12 mouse cellular contexts compared by ENCODE assay signal in genomic region chr6:12140596-12140995, GRCm38 (mm10).
"Had no signal": no experiment of that assay in that cellular context is flagged by ENCODE, and none has a peak within 500 bp of the region (broad histone marks: within the 10 kb centered on the region; RNA-seq: fewer than 3 reads in every experiment).

No protein-coding gene starts in this region.

- H3K4me3 ChIP-seq: intestine, embryonic 15.5 days; limb, embryonic 10.5 days; liver, embryonic 13.5 days; midbrain, embryonic 13.5 days had no signal

- ATAC-seq: intestine, embryonic 15.5 days; liver, postnatal 0 days; midbrain, embryonic 13.5 days had no signal

- H3K4me1 ChIP-seq: intestine, embryonic 15.5 days; limb, embryonic 10.5 days; liver, embryonic 13.5 days; midbrain, embryonic 13.5 days had no signal

- H3K27ac ChIP-seq: intestine, embryonic 15.5 days; limb, embryonic 10.5 days; liver, embryonic 13.5 days; midbrain, embryonic 13.5 days had no signal

- H3K4me2 ChIP-seq: intestine, embryonic 15.5 days; liver, embryonic 13.5 days; midbrain, embryonic 13.5 days had no signal

- DNase-seq: kidney, adult 18-20 months; kidney, postnatal 14 days; liver, embryonic 13.5 days; liver, postnatal 0 days; lung, postnatal 36 days; right cerebral cortex, adult 18-20 months; right cerebral cortex, postnatal 25 days; thymus, adult 2 months; thymus, postnatal 36 days had no signal

- H3K9me3 ChIP-seq: intestine, embryonic 15.5 days; limb, embryonic 10.5 days; liver, embryonic 13.5 days; midbrain, embryonic 13.5 days had no signal

- H3K27me3 ChIP-seq: intestine, embryonic 15.5 days; liver, embryonic 13.5 days; midbrain, embryonic 13.5 days had no signal

- H3K9ac ChIP-seq: intestine, embryonic 15.5 days; liver, embryonic 13.5 days; liver, postnatal 0 days; midbrain, embryonic 13.5 days had no signal

- H3K36me3 ChIP-seq: intestine, embryonic 15.5 days; limb, embryonic 10.5 days; liver, embryonic 13.5 days; midbrain, embryonic 13.5 days had no signal
